Comparison of ENCODE assay signal across 27 mouse cellular contexts in genomic region chr14:89089661-89090060, GRCm38 (mm10).
"Had no signal": no experiment of that assay in that cellular context is flagged by ENCODE, and none has a peak within 500 bp of the region (broad histone marks: within the 10 kb centered on the region; RNA-seq: fewer than 3 reads in every experiment).

No protein-coding gene starts in this region.

- H3K4me3 ChIP-seq: left cerebral cortex, adult 2 months; limb, embryonic 10.5 days; limb, embryonic 12.5 days; limb, embryonic 13.5 days; limb, embryonic 15.5 days; liver, embryonic 12.5 days; liver, embryonic 13.5 days; liver, embryonic 15.5 days; lung, embryonic 15.5 days; megakaryocyte, embryonic 14.5 days; midbrain, embryonic 12.5 days; midbrain, embryonic 13.5 days; midbrain, embryonic 15.5 days; myocyte had no signal

- DNase-seq: left cerebral cortex, postnatal 4 days; liver; liver, embryonic 13.5 days; liver, postnatal 0 days; lung, adult 18-20 months; lung, adult 2 months; lung, embryonic 14.5 days; lung, postnatal 10 days; lung, postnatal 14 days; lung, postnatal 36 days; lung, postnatal 4 days; midbrain, embryonic 14.5 days had no signal

- H3K27me3 ChIP-seq: limb, embryonic 12.5 days; limb, embryonic 13.5 days; limb, embryonic 15.5 days; liver, embryonic 12.5 days; liver, embryonic 13.5 days; liver, embryonic 15.5 days; lung, embryonic 15.5 days; megakaryocyte, embryonic 14.5 days; midbrain, embryonic 12.5 days; midbrain, embryonic 13.5 days; midbrain, embryonic 15.5 days had no signal

- H3K27ac ChIP-seq: left cerebral cortex, adult 2 months; limb, embryonic 10.5 days; limb, embryonic 12.5 days; limb, embryonic 13.5 days; limb, embryonic 15.5 days; liver, embryonic 12.5 days; liver, embryonic 13.5 days; liver, embryonic 14.5 days; liver, embryonic 15.5 days; lung, embryonic 15.5 days; macrophage; midbrain, embryonic 12.5 days; midbrain, embryonic 13.5 days; midbrain, embryonic 15.5 days had no signal

- H3K4me1 ChIP-seq: limb, embryonic 10.5 days; limb, embryonic 12.5 days; limb, embryonic 13.5 days; limb, embryonic 15.5 days; liver, embryonic 12.5 days; liver, embryonic 13.5 days; liver, embryonic 15.5 days; lung, embryonic 15.5 days; megakaryocyte, embryonic 14.5 days; midbrain, embryonic 12.5 days; midbrain, embryonic 13.5 days; midbrain, embryonic 15.5 days had no signal

- H3K9me3 ChIP-seq: limb, embryonic 10.5 days; limb, embryonic 12.5 days; limb, embryonic 13.5 days; limb, embryonic 15.5 days; liver, embryonic 12.5 days; liver, embryonic 13.5 days; liver, embryonic 15.5 days; lung, embryonic 15.5 days; megakaryocyte, embryonic 14.5 days; midbrain, embryonic 12.5 days; midbrain, embryonic 13.5 days; midbrain, embryonic 15.5 days had no signal

- H3K36me3 ChIP-seq: limb, embryonic 10.5 days; limb, embryonic 12.5 days; limb, embryonic 13.5 days; limb, embryonic 15.5 days; liver, embryonic 12.5 days; liver, embryonic 13.5 days; liver, embryonic 15.5 days; lung, embryonic 15.5 days; midbrain, embryonic 12.5 days; midbrain, embryonic 13.5 days; midbrain, embryonic 15.5 days had no signal
